Mouse (Mus musculus): ENCODE results near the gene Acp5.

The Acp5 gene

GRCm38 (mm10) chr9:22139746-22140145, 4.2 kb upstream of the Acp5 start:
- DNase-seq = no peak

GRCm38 (mm10) chr9:22138480-22138879, 3.0 kb upstream of the Acp5 start:
- no peak for DNase-seq

- no peak for DNase-seq
Measured at GRCm38 (mm10) chr9:22136765-22137547, 1.4 kb upstream of the Acp5 start.

- no peak for DNase-seq
Measured at GRCm38 (mm10) chr9:22134988-22135643, 395 bp downstream of the Acp5 start.

GRCm38 (mm10) chr9:22134246-22134890, 1.1 kb downstream of the Acp5 start:
- DNase-seq = no peak

- no peak for DNase-seq
Measured at GRCm38 (mm10) chr9:22132220-22132619, 3.3 kb downstream of the Acp5 start.

GRCm38 (mm10) chr9:22131226-22131981, 4.1 kb downstream of the Acp5 start:
- DNase-seq = peak; percentile 73

- no peak for DNase-seq
Measured at GRCm38 (mm10) chr9:22125246-22126027, 10.1 kb downstream of the Acp5 start.

GRCm38 (mm10) chr9:22124169-22124568, 11.3 kb downstream of the Acp5 start:
- no peak for DNase-seq

GRCm38 (mm10) chr9:22123069-22123609, 12.4 kb downstream of the Acp5 start:
- DNase-seq = no peak

GRCm38 (mm10) chr9:22122005-22122404, 13.5 kb downstream of the Acp5 start:
- no peak for DNase-seq

- no peak for DNase-seq
Measured at GRCm38 (mm10) chr9:22121545-22121944, 14.0 kb downstream of the Acp5 start.

- no peak for DNase-seq
Measured at GRCm38 (mm10) chr9:22119543-22119942, 16.0 kb downstream of the Acp5 start.

- peak; percentile 46 for DNase-seq
Measured at GRCm38 (mm10) chr9:22117754-22118456, 17.6 kb downstream of the Acp5 start.

GRCm38 (mm10) chr9:22116740-22117426, 18.6 kb downstream of the Acp5 start, which contains the start of gene Elof1:
Elof1 (minus strand) TSS chr9:22117172.
- peak; percentile 97 for DNase-seq

GRCm38 (mm10) chr9:22116086-22116485, 19.4 kb downstream of the Acp5 start:
- no peak for DNase-seq

- no peak for DNase-seq
Measured at GRCm38 (mm10) chr9:22115635-22116034, 19.9 kb downstream of the Acp5 start.

- DNase-seq = no peak
Measured at GRCm38 (mm10) chr9:22108194-22108593, 27.3 kb downstream of the Acp5 start.

- DNase-seq = no peak
Measured at GRCm38 (mm10) chr9:22099922-22100321, 35.6 kb downstream of the Acp5 start.

GRCm38 (mm10) chr9:22098993-22099696, 36.4 kb downstream of the Acp5 start, which contains the start of gene Cnn1:
Cnn1 (plus strand) TSS chr9:22099216.
- no peak for DNase-seq
